ENCODE assay signal across 13 mouse cellular contexts in the genomic region with DNA sequence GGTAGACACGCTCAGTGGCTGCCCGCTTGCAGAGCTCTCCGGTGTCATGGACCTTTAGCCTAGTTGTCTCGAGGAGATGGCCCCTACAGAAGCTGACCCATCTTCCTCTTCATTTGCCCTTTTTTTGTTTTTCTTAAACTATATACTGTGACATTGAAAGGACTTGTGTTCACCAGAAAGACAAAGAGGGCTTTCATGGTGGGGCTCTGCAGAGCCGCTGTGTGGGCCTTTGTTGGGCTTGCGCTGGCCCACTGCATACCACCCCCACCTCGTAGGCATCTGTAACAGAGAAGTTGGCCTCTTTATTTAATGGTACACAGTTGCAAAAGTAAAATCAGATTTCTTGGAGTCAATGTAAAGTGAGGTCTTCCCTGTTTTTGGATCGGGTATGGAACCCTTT. TPM values are rescaled to one million over a fixed set of nuclear protein-coding genes. Genes with fewer than 3 reads are reported as not detected.
DNase-seq lines count a peak whose midpoint lies in the region; ATAC-seq lines count a peak whose summit lies in the region.
"Had no signal": no experiment of that assay in that cellular context is flagged by ENCODE, and none has a peak within 500 bp of the region (broad histone marks: within the 10 kb centered on the region; RNA-seq: fewer than 3 reads in every experiment).

No protein-coding gene starts in this region.

- H3K9me3 ChIP-seq in kidney, embryonic 16.5 days (ENCODE audit: low read length): no peaks in the 10 kb centered on the region
- H3K9me3 ChIP-seq in embryonic facial prominence, embryonic 10.5 days: no peaks in the 10 kb centered on the region
- no peaks in the 10 kb centered on the region for H3K9me3 ChIP-seq in hindbrain, embryonic 13.5 days
- H3K9me3 ChIP-seq in midbrain, embryonic 13.5 days: no peaks in the 10 kb centered on the region
- H3K9me3 ChIP-seq: lung, embryonic 15.5 days had no signal

- H3K4me1 ChIP-seq in kidney, embryonic 16.5 days (ENCODE audit: insufficient read depth, low read length): peaks cover 28% of the 10 kb centered on the region
- H3K4me1 ChIP-seq in embryonic facial prominence, embryonic 10.5 days: peaks cover 32% of the 10 kb centered on the region
- H3K4me1 ChIP-seq in hindbrain, embryonic 13.5 days (replicated peaks): peaks cover 52% of the 10 kb centered on the region
- peaks cover 44% of the 10 kb centered on the region for H3K4me1 ChIP-seq in midbrain, embryonic 13.5 days (replicated peaks)

- ATAC-seq in kidney, embryonic 16.5 days (ENCODE audit: low FRiP score, low TSS enrichment): no peak
- no peak for ATAC-seq in hindbrain, embryonic 13.5 days (ENCODE audit: low FRiP score)
- 0 out of 2 replicates have a peak, but pooled peaks have one; percentile 40 for ATAC-seq in midbrain, embryonic 13.5 days

- H3K27ac ChIP-seq in kidney, embryonic 16.5 days (ENCODE audit: low read length): 0 out of 2 replicates have a peak overlapping the region, but pooled peaks have one; percentile 42
- H3K27ac ChIP-seq in embryonic facial prominence, embryonic 10.5 days (replicated peaks): peak overlapping the region; percentile 65
- peak overlapping the region; percentile 62 for H3K27ac ChIP-seq in hindbrain, embryonic 13.5 days
- peak overlapping the region; percentile 63; the same call in 1 of the 2 replicates for H3K27ac ChIP-seq in midbrain, embryonic 13.5 days
- H3K27ac ChIP-seq: heart, adult 2 months; lung, embryonic 15.5 days had no signal

- WGBS in kidney, embryonic 16.5 days: 53% methylated on average over 8 of the region's 8 CpGs
- WGBS in embryonic facial prominence, embryonic 10.5 days: 36% methylated on average over 8 of the region's 8 CpGs
- 23% methylated on average over 8 of the region's 8 CpGs for WGBS in hindbrain, embryonic 13.5 days
- WGBS in midbrain, embryonic 13.5 days: 37% methylated on average over 8 of the region's 8 CpGs

- 0 out of 2 replicates have a peak overlapping the region, but pooled peaks have one; percentile 17 for H3K9ac ChIP-seq in kidney, embryonic 16.5 days (replicated peaks; ENCODE audit: low read length)
- no peak overlapping the region for H3K9ac ChIP-seq in hindbrain, embryonic 13.5 days
- 0 out of 2 replicates have a peak overlapping the region, but pooled peaks have one; percentile 42 for H3K9ac ChIP-seq in midbrain, embryonic 13.5 days (replicated peaks)
- H3K9ac ChIP-seq: lung, embryonic 15.5 days had no signal

- peaks cover 29% of the 10 kb centered on the region; the same call in 1 of the 2 replicates for H3K36me3 ChIP-seq in kidney, embryonic 16.5 days (ENCODE audit: insufficient read depth, low read length)
- H3K36me3 ChIP-seq in embryonic facial prominence, embryonic 10.5 days (replicated peaks): peaks cover 94% of the 10 kb centered on the region
- peaks cover 8% of the 10 kb centered on the region for H3K36me3 ChIP-seq in hindbrain, embryonic 13.5 days
- peaks cover 24% of the 10 kb centered on the region for H3K36me3 ChIP-seq in midbrain, embryonic 13.5 days

- no peak overlapping the region for H3K4me2 ChIP-seq in kidney, embryonic 16.5 days (replicated peaks; ENCODE audit: low read depth, low read length)
- H3K4me2 ChIP-seq in hindbrain, embryonic 13.5 days: no peak overlapping the region
- H3K4me2 ChIP-seq in midbrain, embryonic 13.5 days (replicated peaks): no peak overlapping the region
- H3K4me2 ChIP-seq: lung, embryonic 15.5 days had no signal

- H3K27me3 ChIP-seq in kidney, embryonic 16.5 days (ENCODE audit: insufficient read depth, low read length): no peaks in the 10 kb centered on the region
- no peaks in the 10 kb centered on the region for H3K27me3 ChIP-seq in embryonic facial prominence, embryonic 10.5 days (replicated peaks; ENCODE audit: low read depth, poor library complexity, severe bottlenecking)
- H3K27me3 ChIP-seq in hindbrain, embryonic 13.5 days: no peaks in the 10 kb centered on the region
- H3K27me3 ChIP-seq in midbrain, embryonic 13.5 days: no peaks in the 10 kb centered on the region
- H3K27me3 ChIP-seq: lung, embryonic 15.5 days had no signal

- H3K4me3 ChIP-seq in kidney, embryonic 16.5 days (ENCODE audit: low read length): no peak overlapping the region
- peak overlapping the region; percentile 26; the same call in 1 of the 2 replicates for H3K4me3 ChIP-seq in embryonic facial prominence, embryonic 10.5 days
- no peak overlapping the region for H3K4me3 ChIP-seq in hindbrain, embryonic 13.5 days
- no peak overlapping the region for H3K4me3 ChIP-seq in midbrain, embryonic 13.5 days (replicated peaks)
- H3K4me3 ChIP-seq: erythroblast, embryonic 14.5 days; heart, adult 2 months; lung, embryonic 15.5 days had no signal

- DNase-seq in kidney, postnatal 25 days: no peak
- no peak for DNase-seq in embryonic facial prominence, embryonic 10.5 days (ENCODE audit: low spot score)
- DNase-seq in spleen, adult 18-20 months: no peak
- DNase-seq in yolk sac, embryonic 10.5 days (ENCODE audit: low spot score): no peak
- no peak for DNase-seq in kidney, adult 8-10 months
- DNase-seq: adrenal gland, postnatal 10 days; cerebellum, adult 11-12 months; heart, adult 2 months had no signal

RNA-seq across cellular contexts. Expression of gene Eif4g3, which starts 44.3 kb away (rescaled TPM):
- polyA plus RNA-seq in kidney, embryonic 16.5 days (2015; fragmentation: Nextera tagmentation; extraction: Ambion mirVana): 32.9 and 39.3 TPM in 2 replicates
- polyA plus RNA-seq in embryonic facial prominence, embryonic 10.5 days (2016; fragmentation: Nextera tagmentation; extraction: Ambion mirVana): 39.7 and 41.9 TPM in 2 replicates
- 48.7 and 53.1 TPM in 2 replicates for polyA plus RNA-seq in hindbrain, embryonic 13.5 days (2015; fragmentation: Nextera tagmentation; extraction: Ambion mirVana)
- polyA plus RNA-seq in midbrain, embryonic 13.5 days (2015; fragmentation: Nextera tagmentation; extraction: Ambion mirVana): 50.1 and 55.5 TPM in 2 replicates
